Mouse (Mus musculus): ENCODE measurements around the gene Olfr1195. TPM values are rescaled to one million over a fixed set of nuclear protein-coding genes. Genes with fewer than 3 reads are reported as not detected.
"Not testable (repeated sequence)": the region's sequence is repeated elsewhere in the genome, so short reads cannot be mapped to it uniquely, and the experiment has no call there.

Gene Olfr1195
- not detected in 2 replicates for polyA plus RNA-seq (2012)

DNA sequence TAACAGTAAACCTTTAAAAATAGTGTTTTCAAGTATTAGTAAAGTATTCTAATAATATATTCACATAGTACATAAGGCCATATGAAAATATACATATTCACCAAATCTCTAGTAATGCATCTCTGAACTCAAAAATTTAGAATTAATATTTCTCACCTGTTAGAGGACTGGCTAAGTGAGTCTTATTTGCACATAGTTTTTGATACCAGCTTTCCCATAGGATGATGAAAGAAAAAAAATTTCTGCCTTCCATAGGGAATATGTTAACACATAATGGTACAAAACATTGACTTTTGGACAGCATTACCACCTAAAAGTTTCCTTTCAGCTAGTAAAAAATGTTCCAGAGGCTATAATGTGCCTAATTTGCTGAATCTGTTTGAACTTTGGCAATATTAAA is at the start of gene Olfr1195:
Gene Olfr1195, minus strand, starts transcription at position 101 of the 400 bp plus-strand sequence.
- no peak within 1 kb of the TSS for H3K4me3 ChIP-seq (replicated peaks)
- no peaks in the 10 kb centered on the region for H3K36me3 ChIP-seq (ENCODE audit: control insufficient read depth)
- TF ChIP-seq GATA1 (IDR thresholded peaks at IDR 0.05; ENCODE audit: low read length) (no peak), TAL1 (IDR thresholded peaks at IDR 0.05; ENCODE audit: low read length) (no peak)
- no peaks in the 10 kb centered on the region; the same call in 1 of the 2 replicates for H3K9me3 ChIP-seq (ENCODE audit: control insufficient read depth, low read length)
- H3K27me3 ChIP-seq (ENCODE audit: control insufficient read depth): no peaks in the 10 kb centered on the region
- no peaks in the 10 kb centered on the region for H3K4me1 ChIP-seq (ENCODE audit: control insufficient read depth)

DNA sequence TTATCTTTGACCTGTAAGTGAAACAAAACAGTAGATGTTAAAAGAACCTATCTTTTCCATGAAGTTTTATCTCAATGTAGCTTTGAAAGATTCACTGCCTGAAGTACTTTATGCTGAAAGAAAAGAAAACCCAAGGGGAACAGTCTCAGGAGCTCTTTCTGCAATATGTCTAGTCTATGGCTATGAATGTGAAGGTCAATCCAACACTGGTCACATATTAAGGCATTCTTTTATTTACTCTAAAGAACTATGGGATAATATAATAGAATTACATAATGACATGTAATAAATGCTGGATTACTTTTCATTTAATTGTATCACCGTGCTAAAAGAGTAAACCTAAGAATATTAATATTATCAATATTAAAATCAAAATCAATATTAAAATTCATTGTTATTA is 43.3 kb upstream of the Olfr1195 start, which contains the start of gene Olfr1197:
Gene Olfr1197, minus strand, starts transcription at position 101 of the 400 bp plus-strand sequence.
- no peaks in the 10 kb centered on the region for H3K4me1 ChIP-seq (ENCODE audit: control insufficient read depth)
- no peaks in the 10 kb centered on the region for H3K36me3 ChIP-seq (ENCODE audit: control insufficient read depth)
- H3K9me3 ChIP-seq (ENCODE audit: control insufficient read depth, low read length): no peaks in the 10 kb centered on the region
- no peaks in the 10 kb centered on the region for H3K27me3 ChIP-seq (ENCODE audit: control insufficient read depth)
- TF ChIP-seq TAL1 (IDR thresholded peaks at IDR 0.05; ENCODE audit: low read length) (no peak), GATA1 (IDR thresholded peaks at IDR 0.05; ENCODE audit: low read length) (no peak)
- no peak within 1 kb of the TSS for H3K4me3 ChIP-seq (replicated peaks)

DNA sequence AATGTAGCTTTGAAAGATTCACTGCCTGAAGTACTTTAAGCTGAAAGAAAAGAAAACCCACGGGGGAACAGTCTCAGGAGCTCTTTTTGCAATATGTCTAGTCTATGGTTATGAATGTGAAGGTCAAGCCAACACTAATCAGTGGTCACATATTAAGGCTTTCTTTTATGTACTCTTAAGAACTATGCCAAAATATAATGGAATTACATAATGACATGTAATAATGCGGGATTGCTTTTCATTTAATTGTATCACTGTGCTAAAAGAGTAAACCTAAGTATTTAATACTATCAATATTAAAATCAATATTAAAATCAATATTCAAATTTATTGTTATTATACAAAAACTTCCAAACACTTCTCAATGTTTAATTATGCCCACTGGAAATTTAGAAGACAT is 15.5 kb upstream of the Olfr1195 start, which contains the start of gene Olfr1196:
Gene Olfr1196, minus strand, starts transcription at position 101 of the 400 bp plus-strand sequence.
- TF ChIP-seq TAL1 (IDR thresholded peaks at IDR 0.05; ENCODE audit: low read length) (no peak), GATA1 (IDR thresholded peaks at IDR 0.05; ENCODE audit: low read length) (no peak)
- Histone ChIP-seq H3K36me3 (ENCODE audit: control insufficient read depth) (no peaks in the 10 kb centered on the region), H3K4me1 (ENCODE audit: control insufficient read depth) (no peaks in the 10 kb centered on the region), H3K9me3 (ENCODE audit: control insufficient read depth, low read length) (no peaks in the 10 kb centered on the region), H3K4me3 (replicated peaks) (no peak within 1 kb of the TSS), H3K27me3 (ENCODE audit: control insufficient read depth) (no peaks in the 10 kb centered on the region)

GRCm38 (mm10) chr2:88675328-88675727 is 13.7 kb downstream of the Olfr1195 start, which contains the start of gene Olfr1193:
Gene Olfr1193, plus strand, starts transcription at chr2:88675628.
- H3K27me3 ChIP-seq (ENCODE audit: control insufficient read depth); H3K4me1 ChIP-seq (ENCODE audit: control insufficient read depth); H3K9me3 ChIP-seq (ENCODE audit: control insufficient read depth, low read length); H3K4me3 ChIP-seq (replicated peaks); H3K36me3 ChIP-seq (ENCODE audit: control insufficient read depth): not testable (repeated sequence)

- H3K9me3 ChIP-seq (ENCODE audit: control insufficient read depth, low read length): peaks cover under 1% of the 10 kb centered on the region; the same call in 1 of the 2 replicates
- no peak for TF ChIP-seq TAL1 (IDR thresholded peaks at IDR 0.05; ENCODE audit: low read length)
- no peak for TF ChIP-seq GATA1 (IDR thresholded peaks at IDR 0.05; ENCODE audit: low read length)
- no peak within 1 kb of the TSS for H3K4me3 ChIP-seq (replicated peaks)
- no peaks in the 10 kb centered on the region for H3K36me3 ChIP-seq (ENCODE audit: control insufficient read depth)
- no peaks in the 10 kb centered on the region for H3K27me3 ChIP-seq (ENCODE audit: control insufficient read depth)
- no peaks in the 10 kb centered on the region for H3K4me1 ChIP-seq (ENCODE audit: control insufficient read depth)
Observed at GRCm38 (mm10) chr2:88648209-88648608, 40.8 kb downstream of the Olfr1195 start, which contains the start of gene Olfr1192-ps1. Gene Olfr1192-ps1, plus strand, starts transcription at chr2:88648509.

- not testable (repeated sequence) for H3K4me3 ChIP-seq (replicated peaks); H3K4me1 ChIP-seq (ENCODE audit: control insufficient read depth); H3K27me3 ChIP-seq (ENCODE audit: control insufficient read depth); H3K36me3 ChIP-seq (ENCODE audit: control insufficient read depth); H3K9me3 ChIP-seq (ENCODE audit: control insufficient read depth, low read length)
Observed at GRCm38 (mm10) chr2:88640242-88640641, 48.7 kb downstream of the Olfr1195 start, which contains the start of gene Olfr1191-ps1. Gene Olfr1191-ps1, plus strand, starts transcription at chr2:88640542.

Other genes with a start within 250 kb of the Olfr1195 start
- gene Gm13757, start 240.1 kb downstream of the Olfr1195 start, polyA plus RNA-seq (2012): not detected in 2 replicates
- not detected in 2 replicates for gene Olfr1183, start 234.3 kb downstream of the Olfr1195 start, polyA plus RNA-seq (2012)
- gene Olfr1184, start 205.6 kb downstream of the Olfr1195 start, polyA plus RNA-seq (2012): 0.01 TPM in 1 of 2 replicates, not detected in the other
- not detected in 2 replicates for gene Olfr1185-ps1, start 195.9 kb downstream of the Olfr1195 start, polyA plus RNA-seq (2012)
- not detected in 2 replicates for gene Olfr1186, start 170.6 kb downstream of the Olfr1195 start, polyA plus RNA-seq (2012)
- not detected in 2 replicates for gene Olfr1188, start 132.3 kb downstream of the Olfr1195 start, polyA plus RNA-seq (2012)
- gene Olfr1189, start 102.7 kb downstream of the Olfr1195 start, polyA plus RNA-seq (2012): not detected in 2 replicates
- 0.01 TPM in 1 of 2 replicates, not detected in the other for gene Olfr1191-ps1, start 48.6 kb downstream of the Olfr1195 start, polyA plus RNA-seq (2012)
- not detected in 2 replicates for gene Olfr1192-ps1, start 40.7 kb downstream of the Olfr1195 start, polyA plus RNA-seq (2012)
- not detected in 2 replicates for gene Olfr1193, start 13.6 kb downstream of the Olfr1195 start, polyA plus RNA-seq (2012)
- gene Olfr1196, start 15.4 kb upstream of the Olfr1195 start, polyA plus RNA-seq (2012): not detected in 2 replicates
- not detected in 2 replicates for gene Olfr1197, start 43.2 kb upstream of the Olfr1195 start, polyA plus RNA-seq (2012)
- gene Olfr1198, start 62.2 kb upstream of the Olfr1195 start, polyA plus RNA-seq (2012): not detected in 2 replicates
- gene Olfr1199, start 71.3 kb upstream of the Olfr1195 start, polyA plus RNA-seq (2012): not detected in 2 replicates
- gene Olfr1200, start 81.3 kb upstream of the Olfr1195 start, polyA plus RNA-seq (2012): not detected in 2 replicates
- not detected in 2 replicates for gene Olfr1201, start 103.8 kb upstream of the Olfr1195 start, polyA plus RNA-seq (2012)
- gene Olfr1202, start 125.3 kb upstream of the Olfr1195 start, polyA plus RNA-seq (2012): not detected in 2 replicates
- gene Olfr1205, start 140.6 kb upstream of the Olfr1195 start, polyA plus RNA-seq (2012): not detected in 2 replicates
- gene Olfr1204, start 160.1 kb upstream of the Olfr1195 start, polyA plus RNA-seq (2012): not detected in 2 replicates
- gene Olfr1206, start 174.0 kb upstream of the Olfr1195 start, polyA plus RNA-seq (2012): not detected in 2 replicates
- gene Olfr1208, start 213.1 kb upstream of the Olfr1195 start, polyA plus RNA-seq (2012): not detected in 2 replicates
- not detected in 2 replicates for gene Olfr1209, start 226.0 kb upstream of the Olfr1195 start, polyA plus RNA-seq (2012)
- not detected in 2 replicates for gene Olfr1211, start 248.9 kb upstream of the Olfr1195 start, polyA plus RNA-seq (2012)